Mouse (Mus musculus) C2C12 (cell line): ENCODE measurements at regions not wholly inside any gene's neighbourhood (a gene's known extent, or its start where the extent isn't known, plus 50 kb on each side); places are given as distances from the start of the nearest gene placed in this dataset.
"Not testable (repeated sequence)": the region's sequence is repeated elsewhere in the genome, so short reads cannot be mapped to it uniquely, and the experiment has no call there.

Source experiments
- CTCF ChIP-seq: IDR thresholded peaks from one replicate; pipeline ENCODE4 v1.5.1; 2011; ENCODE audit not compliant: control insufficient read depth, insufficient read depth, insufficient read length
- FOSL1 ChIP-seq: IDR thresholded peaks from one replicate; pipeline ENCODE4 v1.8.0; 2011; ENCODE audit warnings: mild to moderate bottlenecking, low read length; ENCODE audit not compliant: poor library complexity, insufficient read depth, severe bottlenecking
- MYOD1 ChIP-seq: IDR thresholded peaks from one replicate; pipeline ENCODE4 v1.6.1; 2011; ENCODE audit warnings: low read depth; ENCODE audit not compliant: control insufficient read depth, insufficient read length

DNA sequence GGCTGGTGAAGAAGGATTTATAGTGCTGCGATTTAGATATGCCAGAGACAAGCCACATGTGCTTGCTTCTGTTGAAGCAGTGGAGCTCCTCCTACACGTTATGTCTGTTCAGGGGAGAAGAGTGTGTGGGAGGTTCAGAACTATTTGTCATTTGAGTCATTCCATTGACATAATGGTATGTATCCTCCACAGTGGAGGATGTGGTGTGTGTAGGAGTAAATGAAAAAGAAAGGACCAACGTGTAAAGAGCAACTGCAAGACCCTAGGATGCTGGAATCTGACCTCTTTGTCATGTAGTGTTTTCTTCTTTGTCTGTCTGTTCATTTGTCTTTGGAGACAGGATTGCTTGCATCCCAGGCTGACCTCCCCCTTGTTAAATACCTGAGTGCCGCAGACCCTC is 543.9 kb upstream of the Olfr1507 start:
- TF ChIP-seq CTCF, MYOD1, FOSL1: not testable (repeated sequence)
